Mouse (Mus musculus) cerebellum, adult 8-10 months (tissue): Measurements from ENCODE around the gene Cox7a2l.

Source experiments
- DNase-seq: peaks from one replicate; pipeline ENCODE4 v3.0.0; 2022

Cox7a2l gene

DNA sequence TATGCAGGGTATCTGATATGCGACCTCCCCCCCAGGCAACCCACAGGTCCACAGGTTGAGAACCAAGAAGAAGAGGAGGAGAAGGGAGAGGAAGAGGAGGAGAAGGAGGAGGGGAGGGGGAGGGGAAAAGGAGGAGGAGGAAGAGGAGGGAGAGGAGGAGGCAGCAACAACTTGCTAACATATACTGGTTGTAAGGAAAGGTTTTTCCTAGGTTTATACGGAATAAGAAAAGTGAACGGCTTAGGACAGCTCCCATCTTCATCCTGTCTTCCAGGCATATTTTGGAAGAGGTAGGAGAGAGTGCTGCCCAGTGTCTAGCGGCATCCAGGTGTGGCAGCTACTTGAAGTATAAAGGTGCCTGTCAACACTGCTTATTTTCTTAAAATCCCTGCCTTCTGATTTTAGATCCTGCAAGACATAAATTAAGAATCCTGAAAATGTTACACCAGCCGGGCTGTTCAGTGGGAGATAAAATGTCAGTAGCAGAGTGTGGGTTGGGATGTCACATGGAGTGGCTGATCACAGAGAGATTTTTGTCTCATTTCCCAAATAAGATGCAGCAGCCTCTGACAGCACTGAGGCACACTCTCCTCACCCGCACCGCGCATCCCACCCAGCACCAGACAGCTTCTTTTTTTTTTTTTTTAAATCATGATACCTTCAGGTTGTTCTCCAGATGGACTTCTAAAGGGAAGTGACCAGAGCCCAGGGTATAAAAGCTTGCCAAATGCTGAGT lies at the start of gene Cox7a2l:
Gene Cox7a2l, minus strand, starts transcription at position 51 of the 736 bp plus-strand sequence.
- no peak for DNase-seq

GRCm38 (mm10) chr17:83565506-83565905 lies 48.4 kb upstream of the Cox7a2l start:
- DNase-seq, result peak; percentile 32

DNA sequence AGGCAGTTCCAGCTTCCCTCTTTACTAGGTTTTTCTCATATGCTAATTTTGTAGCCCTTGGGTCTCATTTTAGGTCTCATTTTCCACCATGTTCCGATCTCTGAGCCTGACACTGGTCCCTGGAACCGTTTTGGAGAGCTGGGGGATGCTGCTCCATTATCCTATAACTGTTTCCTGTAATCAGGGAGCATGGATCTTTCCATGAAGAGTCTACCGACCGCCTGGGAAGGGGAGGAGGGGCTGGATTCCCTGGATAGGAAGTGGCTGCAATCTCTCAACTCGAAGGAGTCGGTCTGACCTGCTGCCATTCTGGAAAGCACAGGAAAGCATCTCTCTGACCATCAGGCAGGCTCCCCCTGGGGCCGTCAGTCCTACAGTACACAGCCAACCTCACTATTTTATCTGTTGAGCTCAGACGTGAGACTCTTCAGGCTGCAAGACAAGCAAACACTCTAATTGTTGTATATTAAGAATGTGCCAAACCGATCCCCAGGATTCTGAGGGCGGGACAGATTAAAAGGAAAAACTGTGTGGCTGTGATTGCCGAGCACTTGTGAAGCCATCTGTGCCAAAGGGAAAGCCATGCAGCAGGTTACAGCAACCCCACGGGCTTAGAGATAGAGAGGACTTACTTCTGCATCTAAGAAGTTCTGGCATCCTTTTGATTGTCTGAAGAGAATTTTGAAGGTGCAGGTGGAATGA lies 47.1 kb upstream of the Cox7a2l start:
- peak; percentile 21 for DNase-seq

DNA sequence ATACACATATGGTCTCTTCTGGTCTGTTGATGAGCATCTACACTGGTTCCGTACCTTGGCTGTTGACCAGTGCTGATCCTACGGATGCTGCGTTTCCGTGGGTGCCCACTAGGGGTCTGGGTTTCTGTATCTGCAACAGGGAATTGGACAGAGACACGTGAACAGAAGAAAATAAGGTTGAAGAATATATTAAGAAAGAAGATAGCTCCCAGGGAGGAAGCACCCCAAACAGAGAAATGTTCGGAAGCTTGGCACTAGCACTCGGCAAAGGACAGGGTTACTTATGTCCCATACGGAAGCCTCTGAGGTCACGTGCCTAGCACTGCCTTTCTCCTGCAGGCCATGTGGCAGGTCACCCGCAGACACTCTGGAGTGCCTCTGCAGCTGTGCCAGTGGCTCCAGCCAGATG lies 46.6 kb upstream of the Cox7a2l start:
- DNase-seq, result peak; percentile 54

DNA sequence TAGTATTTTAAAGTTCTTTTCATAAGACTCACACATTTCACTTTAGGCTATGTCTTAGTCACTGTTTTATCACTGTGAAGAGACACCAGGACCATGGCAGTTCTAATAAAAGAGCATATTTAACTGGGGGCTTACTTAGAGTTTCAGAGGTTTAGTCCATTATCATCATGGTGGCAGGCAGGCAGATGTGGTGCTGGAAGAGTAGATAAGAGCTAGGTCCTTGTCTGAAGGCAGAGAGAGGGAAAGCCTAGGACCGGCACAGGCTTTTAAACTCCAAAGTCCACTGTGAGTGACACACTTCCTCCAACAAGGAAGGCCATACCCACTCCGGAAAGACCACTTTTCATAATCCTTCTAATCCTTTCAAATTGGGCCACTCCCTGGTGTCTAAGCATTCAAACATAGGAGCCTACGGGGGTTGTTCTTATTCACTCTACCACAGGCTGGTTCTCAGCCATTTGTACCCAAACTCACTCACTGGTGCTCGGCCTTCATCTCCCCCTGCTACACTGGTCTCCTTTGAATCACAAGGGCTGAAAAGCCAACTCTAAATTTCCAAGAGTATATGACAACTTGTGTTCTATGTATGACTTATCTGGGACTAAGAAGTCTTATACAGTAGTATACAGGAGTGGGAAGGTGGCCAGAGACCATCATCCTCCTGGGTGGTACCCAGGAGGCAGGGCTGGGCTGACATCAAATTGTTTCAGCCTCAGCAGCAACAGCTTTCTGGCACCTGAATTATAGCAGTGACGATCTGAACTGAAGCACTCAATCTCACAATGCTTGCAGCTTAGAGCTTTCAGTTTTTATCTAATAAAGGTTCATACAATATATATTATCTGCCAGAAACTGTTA lies 45.3 kb upstream of the Cox7a2l start:
- DNase-seq, result no peak

- no peak for DNase-seq
These were observed 42.0 kb upstream of the Cox7a2l start for GRCm38 (mm10) chr17:83559081-83559480.

DNA sequence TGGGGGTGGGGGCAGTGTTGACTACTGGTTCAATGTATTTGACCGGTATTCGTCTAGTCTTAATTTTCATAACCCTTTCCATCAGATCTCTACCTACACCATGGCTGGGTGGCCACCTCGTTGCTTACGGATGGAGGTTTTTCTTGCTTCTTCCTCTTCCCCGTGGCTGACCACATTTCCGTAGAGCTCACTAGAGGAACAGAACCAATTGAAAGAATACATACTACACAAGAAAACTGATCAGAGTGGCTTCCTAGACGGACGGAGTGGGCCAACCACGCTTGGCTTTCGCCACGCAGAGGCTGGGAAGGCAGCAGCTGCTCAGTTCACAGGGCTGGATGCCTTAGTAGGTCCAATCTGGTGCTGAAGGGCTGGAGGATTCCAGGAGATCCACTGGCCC lies 38.7 kb upstream of the Cox7a2l start:
- DNase-seq, result no peak

DNA sequence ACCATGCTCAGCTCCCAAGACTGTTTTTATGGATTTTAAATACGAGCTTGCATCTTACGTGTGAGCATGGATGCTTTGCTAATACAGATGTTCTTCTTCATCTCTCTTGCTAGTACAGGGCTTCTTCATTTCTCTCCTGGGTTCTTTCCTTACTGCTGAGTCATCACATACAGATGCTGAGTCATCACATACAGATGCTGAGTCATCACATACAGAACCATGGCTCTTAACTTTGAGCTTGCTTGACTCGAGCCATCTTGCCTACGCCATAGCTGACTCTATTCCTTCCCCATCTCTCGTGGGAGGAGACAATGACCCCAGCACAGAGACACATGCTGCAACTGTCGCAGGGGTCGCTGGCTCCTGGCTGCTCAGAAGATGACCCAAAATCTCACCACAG lies 37.9 kb upstream of the Cox7a2l start:
- no peak for DNase-seq

DNA sequence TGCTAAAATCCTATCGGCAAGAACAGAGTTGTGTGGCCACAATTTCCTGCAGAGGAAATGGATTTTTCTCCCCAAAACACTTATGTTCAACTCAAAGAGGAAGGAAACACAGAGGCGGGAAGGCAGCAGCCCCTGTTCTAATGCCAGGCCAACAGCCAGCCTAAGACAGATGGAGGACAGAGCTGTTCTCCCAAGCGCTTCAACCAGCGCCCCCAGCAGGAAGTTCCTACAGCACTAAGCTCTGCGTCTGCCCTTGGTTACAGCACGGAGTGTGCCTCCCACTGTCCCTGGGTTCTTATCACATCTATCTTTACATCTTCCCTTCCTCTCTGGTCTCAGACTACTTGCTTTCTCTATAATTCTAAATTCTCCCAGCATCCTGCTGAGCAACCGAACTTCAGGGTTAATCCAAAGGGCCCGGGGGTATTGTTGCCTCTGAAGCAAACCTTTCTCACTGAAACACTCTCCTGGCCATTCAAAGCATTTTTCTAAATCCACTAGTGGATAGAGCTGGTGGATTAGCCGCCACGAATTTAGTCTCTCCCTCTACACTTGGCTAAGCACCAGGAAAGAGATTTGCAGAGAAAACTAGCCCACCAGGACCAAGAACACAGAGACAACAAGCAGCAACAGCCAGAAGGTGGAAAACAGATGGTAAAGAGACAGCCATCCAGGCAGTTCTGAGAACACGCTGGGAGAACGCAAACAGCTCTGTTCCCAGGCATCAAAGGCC lies 31.5 kb upstream of the Cox7a2l start:
- DNase-seq, result peak; percentile 26

GRCm38 (mm10) chr17:83547145-83547544 lies 30.0 kb upstream of the Cox7a2l start:
- no peak for DNase-seq

DNA sequence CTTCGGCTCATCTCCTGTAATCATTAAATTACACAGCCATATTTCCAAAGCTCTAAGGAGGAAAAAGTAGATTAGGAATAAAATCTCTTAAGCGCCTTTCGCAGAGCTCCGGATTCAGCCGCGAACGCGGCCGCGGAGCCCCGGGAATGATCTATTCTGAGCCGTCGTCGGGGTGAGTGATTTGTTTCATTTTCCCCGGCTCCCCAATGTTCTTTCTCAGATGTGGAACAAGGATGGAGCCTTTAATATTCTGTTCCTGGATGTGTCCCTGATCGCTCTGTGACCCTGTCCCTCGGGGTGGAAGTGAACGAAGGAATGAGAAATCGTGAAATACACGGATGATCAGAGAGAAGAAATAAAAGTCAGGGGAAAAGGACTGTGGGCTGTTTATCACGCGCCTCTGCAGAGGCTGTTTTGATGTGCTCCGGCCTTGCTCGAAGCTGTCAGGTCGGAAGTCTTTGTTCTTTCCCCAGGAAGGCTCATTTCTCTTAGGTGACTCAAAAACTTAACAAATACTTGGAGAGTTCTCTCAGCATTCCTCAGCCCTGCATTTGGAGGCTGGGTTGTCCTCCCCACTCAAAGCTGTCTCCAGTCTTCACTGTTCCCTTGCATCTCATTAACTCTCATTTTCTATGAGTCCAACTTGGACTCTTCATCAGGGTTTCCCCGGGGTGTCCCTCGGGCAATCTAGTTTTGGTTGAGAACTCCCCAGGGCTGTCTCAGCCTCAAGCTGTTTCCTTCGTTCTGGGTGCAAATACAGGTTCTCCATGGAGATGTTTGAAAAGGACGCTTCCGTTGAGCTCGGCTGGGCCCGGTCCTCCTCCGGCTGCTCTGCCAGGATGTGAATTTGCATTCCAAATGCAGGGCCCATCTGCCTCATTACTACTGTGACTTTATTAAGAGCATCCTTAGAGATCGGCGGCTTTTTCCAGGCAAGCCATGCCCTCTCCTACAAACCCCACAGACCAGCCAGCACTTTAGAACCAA lies 28.9 kb upstream of the Cox7a2l start:
- no peak for DNase-seq

DNA sequence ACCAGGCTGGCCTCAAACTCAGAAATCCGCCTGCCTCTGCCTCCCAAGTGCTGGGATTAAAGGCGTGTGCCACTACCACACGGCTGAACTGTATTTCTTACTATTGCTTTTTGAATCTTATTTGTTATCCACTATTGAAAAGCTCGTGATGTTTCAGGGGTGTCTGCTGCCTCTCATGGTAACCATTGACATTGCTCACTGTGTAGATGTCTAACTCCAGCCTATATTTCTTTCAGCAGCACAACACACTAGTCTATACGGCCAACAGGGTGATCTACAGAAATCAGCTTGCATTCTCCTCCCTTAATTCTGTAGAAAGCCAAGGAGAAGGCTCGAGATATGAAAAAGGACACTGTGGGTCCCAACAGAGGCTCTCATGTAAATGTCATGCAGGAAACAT lies 28.1 kb upstream of the Cox7a2l start:
- no peak for DNase-seq

- DNase-seq, result no peak
These were observed 25.3 kb upstream of the Cox7a2l start for GRCm38 (mm10) chr17:83542424-83542823.

- no peak for DNase-seq
These were observed 22.3 kb upstream of the Cox7a2l start for GRCm38 (mm10) chr17:83539262-83540037.

DNA sequence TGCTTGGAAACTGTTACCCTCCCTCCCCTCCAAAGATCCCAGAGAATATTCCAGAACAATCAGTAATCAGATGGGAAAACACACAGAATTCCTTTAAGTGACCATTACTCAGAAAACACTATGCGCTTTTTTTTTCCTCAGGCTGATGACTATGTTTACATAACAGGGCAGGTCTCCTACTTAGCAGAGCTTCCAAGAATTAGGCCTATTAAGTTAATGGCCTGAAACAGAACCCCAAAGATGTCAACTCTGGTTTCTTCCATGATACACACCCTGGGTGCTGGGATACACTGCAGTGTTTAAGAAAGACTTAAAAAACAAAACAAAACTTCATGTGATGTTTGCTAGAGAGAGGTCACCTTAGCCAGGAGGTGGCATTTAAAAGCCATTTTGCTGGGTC lies 21.6 kb upstream of the Cox7a2l start:
- DNase-seq, result no peak

DNA sequence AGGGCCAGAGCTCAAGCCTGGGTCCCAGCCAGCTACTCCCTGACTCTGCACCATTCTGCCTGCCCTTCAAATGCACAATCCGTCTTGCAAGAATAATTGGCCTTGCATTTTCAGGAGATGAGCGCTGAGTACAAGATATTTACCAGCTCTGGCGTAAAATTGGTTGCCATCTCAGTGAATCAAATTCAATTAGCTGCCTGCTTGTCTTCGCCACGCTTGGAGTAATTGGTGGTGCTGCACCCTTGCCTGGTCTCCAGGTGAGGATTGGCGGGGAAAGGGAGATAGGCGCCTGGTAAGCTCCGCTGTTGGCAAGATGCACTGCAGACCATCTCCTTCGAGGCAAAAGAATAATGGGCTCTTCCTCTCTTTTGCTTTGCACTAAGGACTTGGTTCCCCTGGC lies 21.0 kb upstream of the Cox7a2l start:
- no peak for DNase-seq

- no peak for DNase-seq
These were observed 16.0 kb upstream of the Cox7a2l start for GRCm38 (mm10) chr17:83533150-83533549.

GRCm38 (mm10) chr17:83527651-83528381 lies 10.7 kb upstream of the Cox7a2l start:
- no peak for DNase-seq

- DNase-seq, result no peak
These were observed 9.7 kb upstream of the Cox7a2l start for GRCm38 (mm10) chr17:83526624-83527532.
